Mouse (Mus musculus): Measurements from ENCODE around the gene Stim2.

DNA sequence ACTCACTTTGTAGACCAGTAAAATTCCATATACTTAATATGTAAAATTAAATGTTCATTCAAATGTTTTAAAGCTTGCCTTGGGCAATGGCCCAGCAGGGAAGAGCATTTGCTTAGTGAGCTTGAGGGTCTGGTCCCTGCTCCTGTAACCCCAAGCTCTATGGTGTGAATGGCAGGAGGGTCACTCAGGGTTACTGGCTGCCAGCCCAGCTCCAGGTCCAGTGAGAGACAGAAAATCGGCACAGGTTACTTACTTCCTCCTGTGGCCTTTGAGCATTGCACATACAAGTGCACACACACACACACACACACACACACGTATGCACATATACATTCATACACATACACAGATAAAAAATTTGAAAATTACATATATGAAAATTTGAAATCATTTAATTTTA, 42.3 kb upstream of the Stim2 start:
- no peak for TF ChIP-seq CTCF (IDR thresholded peaks at IDR 0.05; ENCODE audit: control insufficient read depth, insufficient read depth, insufficient replicate concordance, low read depth, low read length)
- no peak for TF ChIP-seq POLR2A (IDR thresholded peaks at IDR 0.05; ENCODE audit: control insufficient read depth, low read depth, low read length)

Measured in testis, adult 2 months (tissue).